8 mouse cellular contexts compared by ENCODE assay signal in the genomic region with DNA sequence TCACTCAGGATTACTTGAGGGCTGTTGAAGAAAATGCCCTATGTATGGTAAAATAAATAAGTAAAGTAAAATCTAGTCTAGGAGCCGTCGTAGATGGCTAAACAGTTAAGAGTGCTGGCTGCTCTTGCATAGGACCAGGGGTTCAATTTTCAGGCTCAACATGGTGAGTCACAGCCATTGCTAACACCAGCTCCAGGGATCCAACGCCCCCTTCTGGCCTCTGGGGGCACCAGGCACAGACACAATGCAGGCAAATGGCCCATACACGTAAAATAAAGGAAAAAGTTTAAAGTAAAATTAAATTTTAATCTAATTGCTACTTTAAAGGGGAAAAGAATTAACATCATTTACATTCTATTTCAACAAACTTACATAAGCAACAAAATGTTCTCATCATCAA. TPM values are rescaled to one million over a fixed set of nuclear protein-coding genes. Genes with fewer than 3 reads are reported as not detected.
DNase-seq lines count a peak whose midpoint lies in the region; ATAC-seq and TF ChIP-seq lines count a peak whose summit lies in the region.

No protein-coding gene starts in this region.

- peak; percentile 64 for ATAC-seq in erythroid progenitor cell, adult 5-6 weeks (replicated peaks; ENCODE audit: low FRiP score, poor library complexity, severe bottlenecking)
- no peak for ATAC-seq in midbrain, embryonic 13.5 days
- no peak for ATAC-seq in activated CD4-positive, CD25-positive, alpha-beta regulatory T cell, adult 4 months

- H3K4me3 ChIP-seq in kidney, adult 2 months (ENCODE audit: insufficient read depth, low read depth, low read length) = no peak overlapping the region
- 0 out of 2 replicates have a peak overlapping the region, but pooled peaks have one; percentile 8 for H3K4me3 ChIP-seq in midbrain, embryonic 13.5 days (replicated peaks)

- H3K27ac ChIP-seq in kidney, adult 2 months (ENCODE audit: insufficient read depth, low read depth, low read length) = no peak overlapping the region
- no peak overlapping the region for H3K27ac ChIP-seq in midbrain, embryonic 13.5 days

- no peak for TF ChIP-seq POLR2A in kidney, adult 2 months (IDR thresholded peaks at IDR 0.05; ENCODE audit: low read depth, low read length)

- peaks cover 2% of the 10 kb centered on the region for H3K36me3 ChIP-seq in kidney, adult 2 months (ENCODE audit: control insufficient read depth, insufficient read depth, low read length)
- H3K36me3 ChIP-seq in midbrain, embryonic 13.5 days = peaks cover 34% of the 10 kb centered on the region

- H3K4me2 ChIP-seq in midbrain, embryonic 13.5 days (replicated peaks) = peak overlapping the region; percentile 37

- no peaks in the 10 kb centered on the region for H3K4me1 ChIP-seq in kidney, adult 2 months (ENCODE audit: control insufficient read depth, insufficient read depth, low read length)
- peaks cover 19% of the 10 kb centered on the region for H3K4me1 ChIP-seq in midbrain, embryonic 13.5 days (replicated peaks)

- H3K9ac ChIP-seq in midbrain, embryonic 13.5 days (replicated peaks) = no peak overlapping the region

- WGBS in kidney, adult 2 months = 48% methylated on average over 4 of the region's 4 CpGs
- WGBS in midbrain, embryonic 13.5 days = 52% methylated on average over 4 of the region's 4 CpGs

- H3K27me3 ChIP-seq in kidney, adult 2 months (replicated peaks; ENCODE audit: control insufficient read depth, insufficient read depth, low read length) = no peaks in the 10 kb centered on the region
- H3K27me3 ChIP-seq in midbrain, embryonic 13.5 days = no peaks in the 10 kb centered on the region

- TF ChIP-seq CTCF in kidney, adult 2 months (conservative IDR thresholded peaks at IDR 0.05; ENCODE audit: insufficient read depth, insufficient read length, low read depth, low read length) = peak; percentile 31; the same call in 1 of the 2 replicates

- no peaks in the 10 kb centered on the region for H3K9me3 ChIP-seq in midbrain, embryonic 13.5 days

- DNase-seq in kidney, adult 2 months = no peak
- DNase-seq in kidney, adult 11 months = no peak
- DNase-seq in T-cell, adult 2 months (ENCODE audit: low spot score) = peak; percentile 43
- peak; percentile 13 for DNase-seq in kidney, postnatal 14 days
- no peak for DNase-seq in layer of hippocampus, postnatal 36 days

RNA-seq across cellular contexts. Expression of a gene that starts 2.5 kb away (rescaled TPM):
- polyA plus RNA-seq in kidney, adult 2 months (2012; rRNA removed) = 28.4 and 32.7 TPM in 2 replicates
- 86.9 and 130 TPM in 2 replicates for total RNA-seq in erythroid progenitor cell, adult 5-6 weeks (2015; ENCODE audit: low replicate concordance)
- total RNA-seq in erythroid progenitor cell, adult 5-6 weeks (2017; ENCODE audit: low replicate concordance) = 52.3 and 91.5 TPM in 2 replicates
- 215 and 224 TPM in 2 replicates for polyA plus RNA-seq in midbrain, embryonic 13.5 days (2015; fragmentation: Nextera tagmentation; extraction: Ambion mirVana)
- 10 to 100 TPM; 93.3 to 94.9 TPM for polyA plus RNA-seq in activated CD4-positive, CD25-positive, alpha-beta regulatory T cell, adult 4 months (2017; shearing (Covaris generic))
- total RNA-seq in layer of hippocampus, postnatal 36 days (2021) = 10 to 100 TPM; 88.9 to 90.0 TPM

RNA-seq across cellular contexts. Expression of a gene that starts 29.6 kb away (rescaled TPM):
- 22.8 and 25.1 TPM in 2 replicates for polyA plus RNA-seq in kidney, adult 2 months (2012; rRNA removed)
- total RNA-seq in erythroid progenitor cell, adult 5-6 weeks (2015; ENCODE audit: low replicate concordance) = 8.3 and 26.0 TPM in 2 replicates
- 2.0 and 15.0 TPM in 2 replicates for total RNA-seq in erythroid progenitor cell, adult 5-6 weeks (2017; ENCODE audit: low replicate concordance)
- polyA plus RNA-seq in midbrain, embryonic 13.5 days (2015; fragmentation: Nextera tagmentation; extraction: Ambion mirVana) = 87.3 and 87.9 TPM in 2 replicates
- 10 to 100 TPM; 23.4 to 35.1 TPM for polyA plus RNA-seq in activated CD4-positive, CD25-positive, alpha-beta regulatory T cell, adult 4 months (2017; shearing (Covaris generic))
- 10 to 100 TPM; 21.1 to 25.1 TPM for total RNA-seq in layer of hippocampus, postnatal 36 days (2021)

RNA-seq across cellular contexts. Expression of a gene that starts 33.8 kb away (rescaled TPM):
- 22.6 and 28.7 TPM in 2 replicates for polyA plus RNA-seq in kidney, adult 2 months (2012; rRNA removed)
- not detected in 2 replicates for total RNA-seq in erythroid progenitor cell, adult 5-6 weeks (2015; ENCODE audit: low replicate concordance)
- not detected in 2 replicates for total RNA-seq in erythroid progenitor cell, adult 5-6 weeks (2017; ENCODE audit: low replicate concordance)
- 3.4 and 4.3 TPM in 2 replicates for polyA plus RNA-seq in midbrain, embryonic 13.5 days (2015; fragmentation: Nextera tagmentation; extraction: Ambion mirVana)
- polyA plus RNA-seq in activated CD4-positive, CD25-positive, alpha-beta regulatory T cell, adult 4 months (2017; shearing (Covaris generic)) = not detected
- total RNA-seq in layer of hippocampus, postnatal 36 days (2021) = 10 to 100 TPM; 10.2 to 13.6 TPM

Comparison
In these comparisons a context has a peak if more than half of its experiments do, and no peak if none do; other contexts are left out.
1. DNase-seq: peak in T-cell, adult 2 months (single experiment) and kidney, postnatal 14 days (single experiment); none in kidney, adult 2 months (single experiment), kidney, adult 11 months (single experiment) and layer of hippocampus, postnatal 36 days (0 of 2).